Mouse (Mus musculus) lung, postnatal 0 days (tissue): ENCODE results near the gene Olfr123. TPM values are rescaled to one million over a fixed set of nuclear protein-coding genes. Genes with fewer than 3 reads are reported as not detected.

Source experiments
- ATAC-seq: fragments of 200-750 bp; cut with Nextera tagmentation; 2 replicates; pipeline ENCODE4 v1.8.0; 2017; ENCODE audit warnings: moderate library complexity
- DNase-seq: peaks from one replicate; pipeline ENCODE4 v3.0.0-alpha.2; 2016; ENCODE audit warnings: low spot score
- H3K27ac ChIP-seq: fragments of 300-500 bp; sonication (generic); 2 replicates; pipeline ENCODE4 v1.5.1; 2014; ENCODE audit warnings: antibody characterized with exemption, mild to moderate bottlenecking, low read length, mixed read lengths
- H3K27me3 ChIP-seq: fragments of 300-500 bp; sonication (generic); replicated peaks from 2 replicates; pipeline ENCODE4 v1.6.1; 2014; ENCODE audit warnings: low read length, mixed read lengths; ENCODE audit not compliant: insufficient read depth
- H3K36me3 ChIP-seq: fragments of 300-500 bp; sonication (generic); 2 replicates; pipeline ENCODE4 v1.6.1; 2014; ENCODE audit warnings: low read length, mixed read lengths; ENCODE audit not compliant: insufficient read depth
- H3K4me1 ChIP-seq: fragments of 300-500 bp; sonication (generic); 2 replicates; pipeline ENCODE4 v1.6.1; 2014; ENCODE audit warnings: antibody characterized with exemption, low read depth, low read length, mixed read lengths; ENCODE audit not compliant: insufficient read depth
- H3K4me2 ChIP-seq: fragments of 300-500 bp; sonication (generic); replicated peaks from 2 replicates; pipeline ENCODE4 v1.6.1; 2014; ENCODE audit warnings: low read depth, mild to moderate bottlenecking, low read length, moderate library complexity, mixed read lengths
- H3K4me3 ChIP-seq: fragments of 300-500 bp; sonication (generic); 2 replicates; pipeline ENCODE4 v1.5.1; 2014; ENCODE audit warnings: low read depth, low read length
- H3K9ac ChIP-seq: fragments of 300-500 bp; sonication (generic); replicated peaks from 2 replicates; pipeline ENCODE4 v1.6.1; 2014; ENCODE audit warnings: low read depth, mild to moderate bottlenecking
- H3K9me3 ChIP-seq: fragments of 300-500 bp; sonication (generic); 2 replicates; pipeline ENCODE4 v1.6.1; 2016; ENCODE audit warnings: low read length, mixed read lengths
- CTCF ChIP-seq: IDR thresholded peaks from 2 replicates; pipeline ENCODE4 v1.5.1; 2016; ENCODE audit warnings: antibody characterized with exemption, mild to moderate bottlenecking
- EP300 ChIP-seq: IDR thresholded peaks from 2 replicates; pipeline ENCODE4 v1.6.1; 2016; ENCODE audit warnings: antibody characterized with exemption, mild to moderate bottlenecking, control low read depth
- WGBS: fragments of 180-500 bp; shearing (Covaris S2); extraction: QIAGEN DNeasy Blood & Tissue Kit; methylation state at CpG from one replicate; pipeline ENCODE4 v1.1.7; 2014; 5-methylcytosine and 5-hydroxymethylcytosine counted together
- polyA plus RNA-seq: library from polyadenylated mRNA; unstranded; fragments of >200 nt; fragmentation: Nextera tagmentation; extraction: Ambion mirVana; gene quantifications from 2 replicates; pipeline ENCODE4 v1.2.1, GENCODE M21; 2015

The Olfr123 gene
- not detected in 2 replicates for polyA plus RNA-seq

DNA sequence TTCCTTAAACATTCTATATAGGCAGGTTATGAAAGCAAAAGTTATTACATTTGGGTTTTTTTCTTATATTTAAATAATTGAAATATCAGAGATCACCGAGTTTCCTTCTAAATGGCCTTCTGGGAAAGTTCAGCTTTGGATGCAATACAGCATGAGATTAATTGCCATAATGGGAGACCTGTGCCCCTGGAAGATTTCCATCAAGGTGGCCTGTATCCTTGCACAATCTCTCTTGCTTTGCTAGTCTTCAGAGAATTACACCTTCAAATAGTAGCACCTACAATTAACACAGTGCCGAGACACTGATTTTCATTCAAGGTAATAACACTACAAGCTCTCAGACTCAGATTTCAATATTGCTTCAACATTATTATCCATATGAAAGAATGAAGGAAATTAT lies at the start of gene Olfr123:
Olfr123 (plus strand) TSS at position 301 of the 400 bp plus-strand sequence.
- Histone ChIP-seq H3K27me3 (no peaks in the 10 kb centered on the region), H3K4me3 (no peak within 1 kb of the TSS), H3K9me3 (no peaks in the 10 kb centered on the region), H3K4me2 (no peak within 1 kb of the TSS), H3K4me1 (no peaks in the 10 kb centered on the region), H3K27ac (no peak within 1 kb of the TSS), H3K36me3 (no peaks in the 10 kb centered on the region), H3K9ac (no peak within 1 kb of the TSS)
- no peak for ATAC-seq
- no peak for DNase-seq
- no peak for TF ChIP-seq EP300
- TF ChIP-seq CTCF = no peak
- WGBS = 88% methylated on average over 2 of the region's 2 CpGs

DNA sequence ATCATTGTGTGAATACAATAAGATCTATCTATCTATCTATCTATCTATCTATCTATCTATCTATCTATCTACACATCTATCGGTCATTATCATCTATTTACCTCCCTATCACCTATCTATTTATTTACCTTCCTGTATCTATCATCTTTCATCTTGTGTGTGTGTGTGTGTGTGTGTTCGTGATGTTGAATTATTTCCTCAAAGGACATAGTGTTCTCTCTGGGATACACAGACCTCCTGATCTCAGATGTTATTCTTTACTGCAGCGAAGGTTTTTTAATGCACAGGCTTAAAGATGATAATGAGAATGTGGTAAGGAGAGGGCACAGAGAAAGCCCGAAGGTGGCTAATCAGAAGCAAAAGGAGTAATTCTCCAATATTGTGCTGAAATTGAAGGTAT lies 25.0 kb upstream of the Olfr123 start, which contains the start of gene Olfr122:
Olfr122 (plus strand) TSS at position 301 of the 400 bp plus-strand sequence.
- H3K9ac ChIP-seq = no peak within 1 kb of the TSS
- ATAC-seq = no peak
- H3K4me2 ChIP-seq = no peak within 1 kb of the TSS
- H3K9me3 ChIP-seq = no peaks in the 10 kb centered on the region
- WGBS = 74% methylated on average over 4 of the region's 4 CpGs
- H3K4me3 ChIP-seq = no peak within 1 kb of the TSS
- no peaks in the 10 kb centered on the region for H3K27me3 ChIP-seq
- H3K4me1 ChIP-seq = no peaks in the 10 kb centered on the region
- H3K36me3 ChIP-seq = no peaks in the 10 kb centered on the region
- no peak for DNase-seq
- no peak for TF ChIP-seq EP300
- TF ChIP-seq CTCF = no peak
- no peak within 1 kb of the TSS for H3K27ac ChIP-seq

DNA sequence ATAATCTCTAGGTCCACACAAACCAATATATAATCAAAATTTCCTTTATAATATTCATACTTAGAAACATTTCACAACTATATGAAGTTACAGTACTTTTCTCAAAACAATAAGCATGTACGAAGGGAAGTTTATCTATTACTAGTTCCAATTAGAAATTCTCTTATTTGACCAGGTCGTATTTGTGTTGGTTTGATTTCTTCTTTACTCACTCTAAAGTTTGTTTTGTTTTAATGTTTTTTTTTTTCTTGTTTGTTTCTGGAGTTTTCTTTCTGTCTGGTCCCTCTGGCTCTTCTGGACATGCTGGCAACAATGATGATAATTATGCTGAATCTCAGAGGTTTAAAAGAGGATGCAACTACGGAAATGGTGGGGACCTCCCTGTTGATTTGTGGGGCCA lies 6.3 kb downstream of the Olfr123 start, which contains the start of gene Olfr124:
Olfr124 (plus strand) TSS at position 301 of the 400 bp plus-strand sequence.
- ATAC-seq = no peak
- no peaks in the 10 kb centered on the region for H3K4me1 ChIP-seq
- no peak within 1 kb of the TSS for H3K4me2 ChIP-seq
- no peak within 1 kb of the TSS for H3K9ac ChIP-seq
- H3K4me3 ChIP-seq = no peak within 1 kb of the TSS
- H3K27me3 ChIP-seq = no peaks in the 10 kb centered on the region
- no peak for DNase-seq
- WGBS = 80% methylated on average over 3 of the region's 3 CpGs
- TF ChIP-seq EP300 = no peak
- no peak within 1 kb of the TSS for H3K27ac ChIP-seq
- H3K9me3 ChIP-seq = no peaks in the 10 kb centered on the region
- H3K36me3 ChIP-seq = no peaks in the 10 kb centered on the region

DNA sequence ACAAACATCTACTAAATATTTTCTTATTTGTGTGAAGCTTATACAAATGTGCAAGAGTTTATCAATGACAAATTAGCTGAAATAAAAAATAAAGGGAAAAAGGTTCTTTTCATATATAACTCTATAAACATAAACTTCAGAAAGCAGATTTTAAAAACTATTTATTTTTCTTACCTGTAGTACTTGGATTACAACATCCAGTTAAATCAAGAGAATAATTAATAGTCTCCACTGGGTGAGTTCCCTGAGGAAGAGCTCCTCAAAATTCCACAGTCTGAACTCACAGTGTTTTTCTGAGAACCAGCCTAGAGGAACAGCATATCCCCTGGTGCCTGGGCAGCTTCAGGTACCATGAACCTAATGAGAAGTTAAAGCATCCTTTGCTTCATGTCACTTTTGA lies 39.3 kb downstream of the Olfr123 start, which contains the start of gene Olfr125:
Olfr125 (plus strand) TSS at position 301 of the 400 bp plus-strand sequence.
- DNase-seq = no peak
- H3K27ac ChIP-seq = no peak within 1 kb of the TSS
- no peaks in the 10 kb centered on the region for H3K9me3 ChIP-seq
- H3K4me1 ChIP-seq = no peaks in the 10 kb centered on the region
- no peaks in the 10 kb centered on the region for H3K27me3 ChIP-seq
- no peak within 1 kb of the TSS for H3K9ac ChIP-seq
- H3K4me2 ChIP-seq = no peak within 1 kb of the TSS
- H3K36me3 ChIP-seq = no peaks in the 10 kb centered on the region
- H3K4me3 ChIP-seq = no peak within 1 kb of the TSS
- ATAC-seq = no peak
- TF ChIP-seq EP300 (no peak), CTCF (no peak)

DNA sequence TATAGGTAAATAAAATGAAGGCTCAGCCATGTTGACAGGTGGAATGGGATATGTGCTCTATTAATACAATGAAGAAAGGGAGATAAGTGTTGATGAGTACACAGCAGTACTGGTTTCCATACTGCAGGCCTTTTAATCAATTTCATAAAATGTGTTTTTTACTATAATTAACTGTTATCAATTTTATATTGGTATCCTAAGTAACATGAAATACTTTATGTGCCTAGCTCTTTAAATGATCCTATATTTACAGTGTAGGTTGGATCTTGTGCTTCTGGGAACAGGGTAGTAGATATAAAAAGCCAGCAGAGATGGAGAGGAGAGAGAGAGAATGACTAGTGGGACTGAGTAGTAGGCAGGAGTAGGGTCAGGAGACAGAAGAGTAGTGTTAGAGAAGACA lies 53.9 kb downstream of the Olfr123 start, which contains the start of gene Olfr126:
Olfr126 (plus strand) TSS at position 301 of the 400 bp plus-strand sequence.
- no peak for DNase-seq
- no peak within 1 kb of the TSS for H3K27ac ChIP-seq
- no peaks in the 10 kb centered on the region for H3K4me1 ChIP-seq
- H3K4me2 ChIP-seq = no peak within 1 kb of the TSS
- H3K4me3 ChIP-seq = no peak within 1 kb of the TSS
- no peaks in the 10 kb centered on the region for H3K36me3 ChIP-seq
- no peaks in the 10 kb centered on the region for H3K27me3 ChIP-seq
- H3K9me3 ChIP-seq = no peaks in the 10 kb centered on the region
- TF ChIP-seq CTCF = no peak
- TF ChIP-seq EP300 = no peak
- ATAC-seq = no peak
- H3K9ac ChIP-seq = no peak within 1 kb of the TSS

Other genes starting within 250 kb of the Olfr123 start
- gene Olfr112, start 224.1 kb upstream of the Olfr123 start, polyA plus RNA-seq = not detected in 2 replicates
- gene Olfr113, start 215.9 kb upstream of the Olfr123 start, polyA plus RNA-seq = not detected in 2 replicates
- gene Olfr114, start 200.8 kb upstream of the Olfr123 start, polyA plus RNA-seq = not detected in 2 replicates
- not detected in 2 replicates for gene Olfr115, start 166.4 kb upstream of the Olfr123 start, polyA plus RNA-seq
- gene Olfr116, start 166.3 kb upstream of the Olfr123 start, polyA plus RNA-seq = not detected in 2 replicates
- gene Olfr117, start 129.7 kb upstream of the Olfr123 start, polyA plus RNA-seq = not detected in 2 replicates
- gene Olfr118, start 126.5 kb upstream of the Olfr123 start, polyA plus RNA-seq = not detected in 2 replicates
- not detected in 2 replicates for gene Olfr119, start 97.0 kb upstream of the Olfr123 start, polyA plus RNA-seq
- gene Olfr120, start 71.7 kb upstream of the Olfr123 start, polyA plus RNA-seq = not detected in 2 replicates
- not detected in 2 replicates for gene Olfr121, start 44.7 kb upstream of the Olfr123 start, polyA plus RNA-seq
- not detected in 2 replicates for gene Olfr122, start 24.9 kb upstream of the Olfr123 start, polyA plus RNA-seq
- not detected in 2 replicates for gene Olfr124, start 6.4 kb downstream of the Olfr123 start, polyA plus RNA-seq
- not detected in 2 replicates for gene Olfr125, start 39.4 kb downstream of the Olfr123 start, polyA plus RNA-seq
- gene Olfr126, start 54.0 kb downstream of the Olfr123 start, polyA plus RNA-seq = not detected in 2 replicates
- gene Olfr127, start 106.9 kb downstream of the Olfr123 start, polyA plus RNA-seq = not detected in 2 replicates
- gene Olfr128, start 127.0 kb downstream of the Olfr123 start, polyA plus RNA-seq = not detected in 2 replicates
- not detected in 2 replicates for gene Olfr761, start 159.6 kb downstream of the Olfr123 start, polyA plus RNA-seq